Mouse (Mus musculus) spleen, adult 2 months (tissue): ENCODE measurements at regions not wholly inside any gene's neighbourhood (a gene's known extent, or its start where the extent isn't known, plus 50 kb on each side); places are given as distances from the start of the nearest gene placed in this dataset.

ENCODE experiments used
- CTCF ChIP-seq: fragments of 200-500 bp; IDR thresholded peaks from 2 replicates; pipeline ENCODE4 v1.5.1; 2011; ENCODE audit warnings: mild to moderate bottlenecking, inconsistent platforms; ENCODE audit not compliant: insufficient read depth, insufficient read length, insufficient replicate concordance; ENCODE audit errors: extremely low read depth
- POLR2A ChIP-seq: fragments of 200-500 bp; IDR thresholded peaks from 2 replicates; pipeline ENCODE4 v1.6.1; 2011; ENCODE audit warnings: low read depth, low read length, inconsistent platforms

DNA sequence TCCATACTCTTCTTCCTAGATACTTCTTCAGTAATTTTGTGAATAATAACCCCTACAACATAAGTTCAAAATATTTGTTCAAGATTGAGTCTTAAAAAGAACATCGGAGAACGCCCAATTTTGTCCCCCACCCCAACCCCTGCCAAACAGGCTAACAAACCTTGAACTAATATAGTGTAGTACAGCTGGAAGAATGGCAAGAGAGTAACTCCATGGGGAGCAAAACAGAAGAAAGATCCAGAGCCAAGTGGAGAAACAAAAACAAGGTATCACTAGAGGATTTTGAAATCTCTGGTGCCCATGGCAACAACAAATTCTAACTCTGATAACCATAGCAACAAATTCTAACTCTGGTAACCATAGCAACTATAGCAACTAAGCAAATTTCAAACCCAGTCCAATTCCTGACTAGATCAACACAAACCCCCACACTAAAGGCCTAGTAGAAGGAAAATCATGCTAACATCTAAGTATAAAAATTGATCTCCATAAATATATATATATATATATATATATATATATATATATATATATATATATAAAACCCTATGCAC lies 74.2 kb upstream of the Magee2 start:
- no peak for TF ChIP-seq CTCF
- no peak for TF ChIP-seq POLR2A
